Mouse (Mus musculus): ENCODE measurements around the gene Rspo1. TPM values are rescaled to one million over a fixed set of nuclear protein-coding genes. Genes with fewer than 3 reads are reported as not detected.
A peak's percentile ranks its signal among the peaks of the same experiment; 100 is the strongest.
"Not testable (repeated sequence)": the region's sequence is repeated elsewhere in the genome, so short reads cannot be mapped to it uniquely, and the experiment has no call there.

Gene Rspo1
- 1.2 and 2.8 TPM in 2 replicates for polyA plus RNA-seq (2015; fragmentation: Nextera tagmentation; extraction: Ambion mirVana)

DNA sequence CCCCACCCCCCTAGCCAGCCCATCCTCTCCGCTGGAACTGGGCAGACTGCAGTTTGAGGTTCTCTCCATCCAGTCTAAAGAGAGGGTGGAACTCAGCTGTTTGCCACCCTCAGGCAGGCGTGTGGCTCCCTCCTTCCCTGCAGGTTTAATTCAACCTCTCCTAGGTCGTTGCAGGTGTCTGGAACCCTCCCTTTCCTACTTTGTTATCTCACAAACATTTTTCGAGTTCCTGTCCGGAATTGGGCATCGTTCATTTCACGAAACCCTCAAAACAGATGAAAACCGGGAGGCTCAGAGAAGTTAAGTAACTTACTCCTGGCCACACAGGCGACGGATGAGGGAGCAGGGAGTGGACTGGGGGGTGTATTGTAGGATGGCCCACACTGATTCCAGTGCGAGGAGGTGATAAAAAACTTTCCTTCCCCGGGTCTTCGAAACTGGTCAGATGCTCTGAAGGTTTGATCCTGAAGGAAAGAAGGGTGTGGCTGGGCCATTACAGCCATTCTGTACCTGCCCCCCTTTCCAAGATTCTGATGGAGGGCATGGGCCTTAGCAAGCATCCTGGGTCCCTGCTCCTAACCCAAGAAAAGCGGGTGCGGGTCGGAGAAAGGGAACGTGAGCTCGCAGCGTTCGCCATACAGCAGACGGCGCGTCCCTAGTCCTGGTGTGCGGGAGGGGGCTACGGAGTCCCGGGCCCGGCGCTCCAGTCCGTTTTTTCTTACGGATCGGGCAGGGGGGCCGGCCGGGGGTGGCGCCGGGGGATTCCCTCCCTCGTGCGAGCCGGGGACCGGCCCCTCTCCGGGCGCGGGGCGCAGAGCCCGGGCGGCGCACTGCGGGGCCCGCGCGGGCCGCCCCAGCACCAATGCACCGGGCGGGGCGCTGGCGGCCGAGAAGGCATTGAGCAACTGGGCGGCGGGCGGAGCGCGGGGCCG lies at the start of gene Rspo1:
TSS of gene Rspo1 (plus strand) at position 760 of the 932 bp plus-strand sequence.
- Histone ChIP-seq H3K9me3 (replicated peaks) (no peaks in the 10 kb centered on the region), H3K4me1 (peaks cover 50% of the 10 kb centered on the region), H3K4me3 (replicated peaks) (peak within 1 kb of the TSS; percentile 38), H3K4me2 (peak within 1 kb of the TSS; percentile 59), H3K27ac (replicated peaks) (no peak within 1 kb of the TSS), H3K36me3 (no peaks in the 10 kb centered on the region), H3K27me3 (replicated peaks) (peaks cover 93% of the 10 kb centered on the region), H3K9ac (replicated peaks) (peak within 1 kb of the TSS; percentile 10; the same call in 1 of the 2 replicates)
- ATAC-seq (ENCODE audit: low FRiP score) = no peak
- WGBS = 1% methylated on average over 42 of the region's 62 CpGs

- Histone ChIP-seq H3K36me3 (peaks cover 28% of the 10 kb centered on the region), H3K27me3 (replicated peaks) (no peaks in the 10 kb centered on the region), H3K9me3 (replicated peaks) (no peaks in the 10 kb centered on the region), H3K4me1 (peaks cover 25% of the 10 kb centered on the region), H3K4me2 (peak within 1 kb of the TSS; percentile 93), H3K4me3 (replicated peaks) (peak within 1 kb of the TSS; percentile 69), H3K9ac (replicated peaks) (peak within 1 kb of the TSS; percentile 70), H3K27ac (replicated peaks) (0 out of 2 replicates have a peak within 1 kb of the TSS, but pooled peaks have one; percentile 39)
- under 1% methylated on average over 52 of the region's 52 CpGs for WGBS
- peak; percentile 99 for ATAC-seq (ENCODE audit: low FRiP score)
These were observed 49.4 kb upstream of the Rspo1 start, which contains the start of gene 9930104L06Rik for GRCm38 (mm10) chr4:124936613-124937471. 9930104L06Rik (plus strand) TSS chr4:124937048.

DNA sequence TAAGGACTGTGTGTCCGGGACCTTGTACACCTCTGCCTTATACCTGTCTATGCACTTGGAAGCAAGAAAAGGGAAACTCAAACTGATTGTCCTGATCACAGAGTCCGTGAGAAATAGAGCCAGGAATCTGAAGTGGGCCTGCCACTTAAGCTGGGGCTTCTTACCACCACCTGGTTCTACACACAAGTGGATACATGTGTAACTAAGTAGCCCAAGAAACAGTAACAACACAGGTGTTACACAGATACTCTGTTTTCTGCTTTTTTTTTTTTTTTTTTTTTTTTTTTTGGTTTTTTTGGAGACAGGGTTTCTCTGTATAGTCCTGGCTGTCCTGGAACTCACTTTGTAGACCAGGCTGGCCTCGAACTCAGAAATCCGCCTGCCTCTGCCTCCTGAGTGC lies 47.0 kb upstream of the Rspo1 start, which contains the start of gene Cdca8:
TSS of gene Cdca8 (minus strand) at position 101 of the 400 bp plus-strand sequence.
- not testable (repeated sequence) for H3K9me3 ChIP-seq (replicated peaks); ATAC-seq (ENCODE audit: low FRiP score); H3K27ac ChIP-seq (replicated peaks); H3K9ac ChIP-seq (replicated peaks); H3K4me3 ChIP-seq (replicated peaks); H3K27me3 ChIP-seq (replicated peaks)
- Histone ChIP-seq H3K4me2 (0 out of 2 replicates have a peak within 1 kb of the TSS, but pooled peaks have one; percentile 87), H3K4me1 (peaks cover 25% of the 10 kb centered on the region), H3K36me3 (peaks cover 39% of the 10 kb centered on the region)
- 94% methylated on average over 4 of the region's 4 CpGs for whole genome bisulfite sequencing

DNA sequence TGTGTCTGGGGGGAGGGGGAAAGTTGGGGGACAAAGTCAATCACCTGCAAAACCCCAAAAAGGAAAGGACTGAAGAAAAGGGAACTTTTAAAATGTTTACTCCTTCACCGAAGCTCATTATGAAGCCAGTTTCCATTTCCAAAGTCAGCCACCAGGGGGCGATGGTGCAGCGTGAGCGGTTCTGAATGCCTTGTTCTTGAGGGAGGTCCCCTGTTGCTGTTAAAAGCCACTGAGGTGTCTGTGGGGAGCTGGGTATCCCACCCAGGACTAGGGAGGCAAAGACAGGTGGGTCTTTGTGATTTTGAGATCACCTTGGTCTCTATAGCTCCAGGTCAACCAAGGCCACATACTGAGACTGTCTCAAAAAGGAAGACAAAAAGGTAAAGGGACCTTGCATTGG lies 43.2 kb upstream of the Rspo1 start:
- Histone ChIP-seq H3K4me2 (no peak overlapping the region), H3K4me1 (peaks cover 5% of the 10 kb centered on the region), H3K27me3 (replicated peaks) (no peaks in the 10 kb centered on the region), H3K4me3 (replicated peaks) (no peak overlapping the region), H3K36me3 (peaks cover 39% of the 10 kb centered on the region), H3K9ac (replicated peaks) (no peak overlapping the region), H3K27ac (replicated peaks) (no peak overlapping the region), H3K9me3 (replicated peaks) (no peaks in the 10 kb centered on the region)
- WGBS = 10% methylated on average over 4 of the region's 4 CpGs
- ATAC-seq (ENCODE audit: low FRiP score) = no peak

DNA sequence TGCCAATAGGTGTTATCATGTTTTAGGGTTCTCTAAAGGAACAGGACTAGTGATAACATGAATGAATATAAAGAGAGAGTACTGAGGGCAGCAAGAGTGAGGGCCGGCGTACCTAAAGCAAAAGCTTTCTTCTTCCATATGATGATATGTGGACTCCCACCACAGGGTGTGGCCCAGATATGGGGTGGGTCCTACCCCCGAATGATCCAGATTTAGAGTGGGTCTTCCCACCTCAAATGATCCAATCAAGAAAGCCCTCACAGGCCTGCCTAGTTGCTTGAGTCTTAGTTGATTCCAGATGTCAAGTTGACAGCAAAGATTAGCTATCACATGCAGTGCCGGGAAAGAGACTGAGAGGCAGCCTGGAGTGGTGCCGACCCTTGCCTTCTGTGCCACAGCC lies 42.4 kb upstream of the Rspo1 start:
- Histone ChIP-seq H3K4me3 (replicated peaks) (no peak overlapping the region), H3K27ac (replicated peaks) (no peak overlapping the region), H3K9ac (replicated peaks) (no peak overlapping the region), H3K4me2 (no peak overlapping the region), H3K4me1 (no peaks in the 10 kb centered on the region), H3K36me3 (peaks cover 35% of the 10 kb centered on the region), H3K9me3 (replicated peaks) (no peaks in the 10 kb centered on the region), H3K27me3 (replicated peaks) (no peaks in the 10 kb centered on the region)
- 95% methylated on average over 5 of the region's 5 CpGs for WGBS
- ATAC-seq (ENCODE audit: low FRiP score) = no peak

- ATAC-seq (ENCODE audit: low FRiP score) = no peak
- H3K4me1 ChIP-seq = no peaks in the 10 kb centered on the region
These were observed 41.3 kb upstream of the Rspo1 start for GRCm38 (mm10) chr4:124944961-124945360.

GRCm38 (mm10) chr4:124949488-124949887 lies 36.7 kb upstream of the Rspo1 start:
- Histone ChIP-seq H3K9me3 (replicated peaks) (no peaks in the 10 kb centered on the region), H3K4me2 (no peak overlapping the region), H3K9ac (replicated peaks) (no peak overlapping the region), H3K36me3 (no peaks in the 10 kb centered on the region), H3K27ac (replicated peaks) (no peak overlapping the region), H3K27me3 (replicated peaks) (no peaks in the 10 kb centered on the region), H3K4me1 (peaks cover 12% of the 10 kb centered on the region; the same call in 1 of the 2 replicates), H3K4me3 (replicated peaks) (no peak overlapping the region)
- peak; percentile 53; the same call in 1 of the 2 replicates for ATAC-seq (ENCODE audit: low FRiP score)
- 78% methylated on average over 3 of the region's 3 CpGs for WGBS

More at GRCm38 (mm10) chr4:124944961-124945360, 41.3 kb upstream of the Rspo1 start:
- Histone ChIP-seq H3K4me3 (replicated peaks) (no peak overlapping the region), H3K9me3 (replicated peaks) (no peaks in the 10 kb centered on the region), H3K27ac (replicated peaks) (no peak overlapping the region), H3K27me3 (replicated peaks) (no peaks in the 10 kb centered on the region), H3K9ac (replicated peaks) (no peak overlapping the region), H3K36me3 (peaks cover 26% of the 10 kb centered on the region), H3K4me2 (no peak overlapping the region)
- WGBS = 70% methylated on average over 2 of the region's 2 CpGs

DNA sequence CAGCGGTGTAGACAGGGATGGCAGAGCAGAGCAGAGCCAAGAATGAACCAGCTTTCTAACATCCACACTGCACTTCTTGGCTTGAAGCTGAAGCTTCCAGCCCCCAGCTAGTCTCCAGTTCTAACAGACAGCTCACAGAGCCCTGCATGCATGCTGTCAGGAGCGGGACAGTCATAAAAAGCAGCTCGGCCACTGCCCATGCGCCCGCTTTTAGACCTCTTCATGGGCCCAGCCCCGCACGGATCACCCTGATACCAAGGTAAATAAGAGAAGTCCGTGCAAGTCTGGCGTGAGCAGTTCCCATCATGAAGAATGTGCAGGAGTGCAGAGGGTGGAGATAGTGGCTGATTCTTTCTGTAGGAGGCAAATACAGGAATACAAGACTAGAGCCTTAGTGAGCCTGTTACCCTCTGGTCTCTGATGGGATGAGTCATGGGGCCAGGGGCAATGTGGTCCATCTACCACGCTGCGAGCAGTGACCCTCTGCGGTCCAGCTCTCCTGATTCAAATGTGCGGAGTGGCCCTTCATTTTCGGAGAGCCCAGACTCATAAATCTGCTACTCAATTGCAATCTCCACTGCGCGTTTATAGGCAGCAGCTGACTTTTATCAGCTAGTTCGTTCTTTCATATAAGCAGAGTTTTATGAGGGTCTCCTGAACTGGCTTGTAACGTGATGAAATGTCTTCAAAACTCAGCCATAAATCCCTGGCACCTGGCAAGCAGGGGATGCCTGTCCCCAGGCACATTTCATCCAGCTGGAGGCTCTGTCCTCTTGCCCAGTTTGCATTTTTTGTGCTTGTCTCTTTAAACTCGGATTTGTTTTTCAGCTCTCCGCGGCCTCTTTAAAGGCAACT lies 35.8 kb upstream of the Rspo1 start:
- Histone ChIP-seq H3K4me2 (no peak overlapping the region), H3K4me3 (replicated peaks) (no peak overlapping the region), H3K4me1 (peaks cover 12% of the 10 kb centered on the region; the same call in 1 of the 2 replicates), H3K9me3 (replicated peaks) (no peaks in the 10 kb centered on the region), H3K36me3 (no peaks in the 10 kb centered on the region), H3K9ac (replicated peaks) (no peak overlapping the region), H3K27me3 (replicated peaks) (no peaks in the 10 kb centered on the region), H3K27ac (replicated peaks) (no peak overlapping the region; the same call in 1 of the 2 replicates)
- 54% methylated on average over 21 of the region's 21 CpGs for WGBS
- no peak for ATAC-seq (ENCODE audit: low FRiP score)

DNA sequence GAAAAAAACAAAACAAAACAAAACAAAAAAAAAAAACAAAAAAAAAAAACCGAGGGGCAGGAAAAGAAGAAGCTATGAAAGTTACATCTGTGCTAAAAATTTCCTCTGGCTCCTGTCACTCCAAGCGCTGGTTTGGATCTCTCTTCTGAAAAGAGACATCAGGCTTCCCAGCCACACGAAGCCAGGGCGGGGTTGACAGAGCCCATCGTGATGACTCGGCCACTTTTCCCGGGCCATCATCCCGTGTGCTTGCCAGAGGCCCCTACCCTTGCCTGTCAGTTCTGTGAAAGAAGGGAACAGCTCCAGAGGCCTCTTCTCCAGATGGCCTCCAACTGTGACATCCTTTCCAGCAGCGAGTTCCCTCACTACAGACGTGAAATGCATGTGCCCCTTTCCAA lies 35.2 kb upstream of the Rspo1 start:
- ATAC-seq (ENCODE audit: low FRiP score) = no peak
- WGBS = 42% methylated on average over 10 of the region's 10 CpGs

DNA sequence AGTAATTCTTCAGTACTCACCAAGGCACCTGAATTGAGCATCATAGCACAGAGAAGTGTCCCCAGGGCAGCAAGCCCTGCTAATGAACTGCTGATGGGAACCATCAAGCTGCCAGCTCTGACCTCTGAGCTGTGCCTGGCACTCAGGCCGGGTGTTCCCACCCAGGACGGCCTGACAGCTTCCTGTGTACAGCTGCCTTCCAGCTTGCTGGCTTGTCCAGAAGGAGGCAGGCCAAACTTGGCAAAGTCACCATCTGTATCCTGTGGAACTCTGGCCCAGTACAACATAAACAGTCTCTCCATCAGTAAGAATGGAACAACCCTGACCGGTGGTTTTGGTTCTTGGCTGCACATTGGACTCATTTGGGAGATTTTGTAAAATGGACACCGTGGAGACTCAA lies 32.7 kb upstream of the Rspo1 start:
- no peak overlapping the region for H3K4me3 ChIP-seq (replicated peaks)
- no peak for ATAC-seq (ENCODE audit: low FRiP score)
- no peak overlapping the region for H3K27ac ChIP-seq (replicated peaks)
- no peaks in the 10 kb centered on the region for H3K9me3 ChIP-seq (replicated peaks)
- H3K27me3 ChIP-seq (replicated peaks) = no peaks in the 10 kb centered on the region
- H3K4me2 ChIP-seq = no peak overlapping the region
- 78% methylated on average over 4 of the region's 4 CpGs for WGBS
- H3K9ac ChIP-seq (replicated peaks) = no peak overlapping the region
- peaks cover 12% of the 10 kb centered on the region; the same call in 1 of the 2 replicates for H3K4me1 ChIP-seq
- no peaks in the 10 kb centered on the region for H3K36me3 ChIP-seq

More for the DNA sequence above, 35.2 kb upstream of the Rspo1 start:
- Histone ChIP-seq H3K4me3 (replicated peaks) (no peak overlapping the region), H3K4me1 (peaks cover 12% of the 10 kb centered on the region; the same call in 1 of the 2 replicates), H3K36me3 (no peaks in the 10 kb centered on the region), H3K9me3 (replicated peaks) (no peaks in the 10 kb centered on the region), H3K4me2 (no peak overlapping the region), H3K27me3 (replicated peaks) (no peaks in the 10 kb centered on the region), H3K9ac (replicated peaks) (no peak overlapping the region), H3K27ac (replicated peaks) (no peak overlapping the region)

Measured in neural tube, embryonic 15.5 days (tissue).